Mouse (Mus musculus): Measurements from ENCODE around the gene Col4a4. TPM values are rescaled to one million over a fixed set of nuclear protein-coding genes. Genes with fewer than 3 reads are reported as not detected.
A peak's percentile ranks its signal among the peaks of the same experiment; 100 is the strongest.

Gene Col4a4
- total RNA-seq, 2 experiments from 2014 or later: not detected

DNA sequence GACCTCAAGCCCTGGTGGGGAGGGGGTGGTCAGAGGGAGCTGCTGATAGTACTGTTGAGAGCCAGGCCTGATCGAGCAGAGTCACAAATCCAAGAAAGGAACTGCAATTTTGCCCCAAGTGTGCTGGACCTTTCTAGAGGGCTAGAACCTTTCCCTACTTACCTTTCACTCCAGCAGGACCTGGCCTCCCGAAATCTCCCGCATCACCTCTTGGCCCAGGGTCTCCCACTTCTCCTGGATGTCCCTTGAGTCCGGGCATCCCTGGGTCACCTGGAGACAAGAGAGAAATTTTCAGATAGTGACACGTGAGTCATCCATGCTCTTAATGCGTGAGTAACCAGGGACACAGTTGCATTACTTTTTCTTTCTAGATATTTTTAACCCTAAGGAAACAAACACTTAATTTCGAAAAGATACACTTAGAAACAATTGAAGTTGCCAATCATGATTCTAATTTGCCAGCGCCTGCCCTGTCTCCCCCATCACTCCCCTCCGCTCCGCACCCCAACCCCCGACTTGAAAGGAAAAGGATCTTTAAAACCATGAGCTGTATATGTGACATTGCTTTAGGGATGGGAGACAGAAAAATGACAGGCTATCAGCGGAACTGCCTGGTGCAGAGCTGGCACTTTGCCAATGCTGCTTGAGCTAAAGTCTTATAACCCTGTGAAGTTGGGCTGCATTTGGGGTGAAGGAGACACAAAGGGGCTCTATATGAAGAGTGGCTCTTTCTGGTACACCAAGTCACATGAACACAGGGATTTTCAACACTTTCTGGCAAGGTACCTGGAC, 106.8 kb downstream of the Col4a4 start:
- no peak for ATAC-seq (replicated peaks; ENCODE audit: poor library complexity, severe bottlenecking)

DNA sequence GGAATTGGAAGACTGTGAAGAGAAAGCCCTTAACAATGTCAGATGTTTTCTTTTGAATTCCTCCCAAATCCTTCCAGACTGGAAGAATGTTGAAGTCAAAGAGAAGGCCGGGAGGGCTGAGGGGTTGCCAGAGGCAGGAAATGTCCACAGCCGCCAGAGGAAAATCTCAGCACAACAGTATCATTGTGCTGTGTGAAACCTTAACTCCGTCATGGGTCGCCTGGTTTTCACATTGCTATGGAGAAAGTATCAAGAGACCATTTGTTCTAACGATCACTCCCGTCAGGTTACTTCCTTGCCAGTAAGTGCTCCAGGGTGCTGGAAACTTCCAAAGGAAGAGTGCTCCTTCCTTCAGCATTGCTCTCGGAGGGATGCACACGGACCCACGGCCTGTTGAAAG, 109.9 kb downstream of the Col4a4 start:
- ATAC-seq (replicated peaks; ENCODE audit: poor library complexity, severe bottlenecking): no peak

DNA sequence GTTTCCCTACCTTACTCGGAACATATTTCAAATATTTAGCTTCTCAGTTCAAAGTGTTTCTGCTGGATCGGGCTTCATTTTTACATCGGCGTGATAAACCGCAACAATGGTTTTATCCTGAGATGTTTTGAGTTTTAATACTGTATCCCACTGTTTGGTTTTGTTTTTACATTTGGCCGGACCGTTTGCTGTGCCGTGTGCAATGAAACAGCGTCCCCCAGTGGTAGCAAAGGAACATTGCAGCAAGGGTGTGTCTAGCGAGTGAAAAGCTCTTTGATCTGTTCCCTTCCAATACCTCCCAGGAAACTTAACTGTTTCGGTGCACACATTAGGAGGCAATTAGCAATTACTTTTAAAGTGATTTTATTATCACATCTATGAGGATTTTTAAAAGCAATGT, 110.4 kb downstream of the Col4a4 start:
- no peak for ATAC-seq (replicated peaks; ENCODE audit: poor library complexity, severe bottlenecking)

DNA sequence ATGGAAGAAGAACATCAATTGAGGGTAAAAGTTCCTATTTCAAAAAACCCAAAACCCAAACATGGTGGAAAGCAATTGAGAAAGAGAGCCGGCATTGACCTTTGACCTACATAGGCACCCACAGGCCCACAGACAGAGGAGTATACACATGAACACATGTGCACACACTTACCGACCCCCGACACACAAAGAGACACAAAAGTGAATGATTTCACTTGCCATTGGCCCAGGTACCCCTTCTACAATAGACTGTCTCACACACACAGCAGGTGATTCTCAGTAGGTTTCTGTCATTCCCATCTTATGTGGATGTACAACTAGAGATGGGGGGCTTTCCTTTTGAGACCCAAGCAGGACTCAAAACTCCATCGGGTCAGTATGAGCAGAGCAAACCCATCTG, 110.8 kb downstream of the Col4a4 start:
- ATAC-seq (replicated peaks; ENCODE audit: poor library complexity, severe bottlenecking): no peak

DNA sequence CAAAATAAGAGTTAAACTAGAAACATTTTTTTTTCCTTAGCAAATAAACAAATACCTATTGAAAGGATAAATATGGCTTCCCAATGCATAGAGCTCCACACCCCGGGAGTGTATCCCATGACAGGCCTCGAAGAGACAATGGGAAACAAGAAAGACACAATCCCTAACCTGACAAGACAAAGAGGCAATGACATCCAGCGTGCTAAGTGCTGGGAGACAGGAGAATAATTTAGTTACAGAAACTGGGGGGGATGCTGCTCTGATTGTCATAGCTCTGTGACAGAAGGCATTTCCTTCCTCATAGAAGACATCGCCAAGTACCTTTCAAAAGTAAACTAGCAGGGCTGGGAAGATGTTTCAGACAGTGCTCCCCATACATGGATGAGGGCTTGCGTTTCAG, 111.4 kb downstream of the Col4a4 start:
- ATAC-seq (replicated peaks; ENCODE audit: poor library complexity, severe bottlenecking): no peak

DNA sequence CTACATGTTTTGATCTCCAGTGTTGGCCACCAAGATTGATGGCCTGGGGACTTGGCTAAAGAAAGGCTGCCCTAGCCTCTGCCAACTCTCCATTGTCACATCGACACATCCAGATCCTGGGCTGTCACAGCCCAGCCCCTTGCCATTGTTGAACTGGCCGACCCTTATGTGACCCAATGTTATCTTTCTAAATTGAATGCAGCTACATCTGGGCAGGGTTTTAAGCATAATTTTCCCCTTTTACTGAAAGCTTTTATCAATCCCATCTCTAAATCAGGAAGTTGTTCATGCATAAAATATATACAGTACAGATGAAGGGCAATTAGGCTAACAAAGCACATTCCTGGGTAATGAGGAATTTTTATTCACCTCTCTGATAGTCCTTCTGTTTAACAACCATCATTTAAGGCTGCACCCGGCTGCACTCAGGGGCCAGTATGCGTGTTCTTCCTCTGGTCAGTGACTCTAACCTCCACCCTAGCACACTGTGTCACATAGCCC, 112.1 kb downstream of the Col4a4 start:
- no peak for ATAC-seq (replicated peaks; ENCODE audit: poor library complexity, severe bottlenecking)

DNA sequence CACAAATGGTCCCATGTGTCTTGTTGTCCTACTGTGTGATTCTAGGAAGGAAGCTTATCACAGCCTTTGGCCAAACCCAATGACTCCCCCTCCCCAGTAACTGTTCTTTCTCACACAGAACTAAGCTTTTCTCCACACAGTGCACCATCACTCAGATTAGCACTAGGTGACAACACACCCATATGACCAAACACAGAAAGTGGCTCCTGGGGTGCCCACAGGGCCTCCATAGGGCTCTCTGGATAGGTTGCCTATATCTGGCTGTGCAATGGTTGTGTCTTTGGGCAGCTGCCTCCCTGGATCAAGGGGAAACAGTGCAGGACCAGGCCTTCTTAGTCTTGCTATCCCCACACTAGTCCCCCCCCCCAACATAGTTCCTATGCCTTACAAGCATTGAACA, 113.2 kb downstream of the Col4a4 start:
- no peak for ATAC-seq (replicated peaks; ENCODE audit: poor library complexity, severe bottlenecking)

DNA sequence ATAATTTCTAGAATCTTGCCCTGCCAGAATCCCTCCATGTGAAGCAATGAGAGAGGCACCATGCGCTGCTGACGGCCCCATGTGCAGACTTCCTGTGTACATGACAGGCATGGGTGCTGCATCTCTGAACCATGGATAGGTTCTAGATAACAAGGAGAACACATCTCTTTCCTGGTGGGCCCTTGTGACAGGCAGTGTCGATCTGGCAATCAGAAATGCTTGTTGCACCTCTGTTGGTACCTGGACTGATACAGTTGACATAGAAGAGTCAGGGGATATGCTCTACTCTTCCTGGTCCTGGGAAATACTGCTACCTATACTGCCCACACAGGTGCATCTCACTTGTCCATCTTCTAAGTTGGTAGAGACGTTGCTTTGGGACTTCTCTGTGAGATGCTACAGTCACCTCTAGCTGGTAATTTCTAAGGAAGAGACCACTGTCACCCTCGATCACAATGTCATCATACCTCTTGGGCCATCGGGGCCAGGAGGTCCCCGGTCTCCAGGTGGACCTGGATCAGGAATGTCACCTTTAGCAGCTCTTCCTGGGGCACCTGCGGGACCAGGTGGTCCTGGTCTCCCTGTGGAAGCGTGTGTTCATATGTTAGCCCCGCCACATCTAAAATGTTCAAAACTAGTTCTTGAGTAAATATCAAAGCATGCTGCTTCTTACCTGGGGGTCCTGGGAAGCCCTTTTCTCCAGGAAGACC, 116.0 kb downstream of the Col4a4 start:
- no peak for ATAC-seq (replicated peaks; ENCODE audit: poor library complexity, severe bottlenecking)

DNA sequence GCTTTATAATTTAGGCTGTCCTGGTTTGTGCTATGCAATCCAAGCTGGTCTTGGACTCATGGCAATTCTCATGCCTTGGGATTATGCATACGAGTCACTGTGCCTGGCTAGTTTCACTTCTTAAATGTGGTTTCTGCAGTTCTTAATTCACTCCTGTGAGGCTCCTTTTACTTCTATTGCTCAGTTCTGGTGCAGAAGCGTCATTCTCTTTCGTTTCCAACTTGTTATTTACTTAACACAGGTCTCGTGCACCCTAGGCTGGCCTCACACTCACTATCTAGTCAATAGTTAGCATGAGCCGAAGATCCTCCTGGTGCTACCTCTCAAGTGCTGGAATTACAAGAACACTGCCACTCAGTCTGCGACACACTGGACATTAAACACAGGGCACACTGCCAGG, 117.8 kb downstream of the Col4a4 start:
- peak; percentile 79 for ATAC-seq (replicated peaks; ENCODE audit: poor library complexity, severe bottlenecking)

DNA sequence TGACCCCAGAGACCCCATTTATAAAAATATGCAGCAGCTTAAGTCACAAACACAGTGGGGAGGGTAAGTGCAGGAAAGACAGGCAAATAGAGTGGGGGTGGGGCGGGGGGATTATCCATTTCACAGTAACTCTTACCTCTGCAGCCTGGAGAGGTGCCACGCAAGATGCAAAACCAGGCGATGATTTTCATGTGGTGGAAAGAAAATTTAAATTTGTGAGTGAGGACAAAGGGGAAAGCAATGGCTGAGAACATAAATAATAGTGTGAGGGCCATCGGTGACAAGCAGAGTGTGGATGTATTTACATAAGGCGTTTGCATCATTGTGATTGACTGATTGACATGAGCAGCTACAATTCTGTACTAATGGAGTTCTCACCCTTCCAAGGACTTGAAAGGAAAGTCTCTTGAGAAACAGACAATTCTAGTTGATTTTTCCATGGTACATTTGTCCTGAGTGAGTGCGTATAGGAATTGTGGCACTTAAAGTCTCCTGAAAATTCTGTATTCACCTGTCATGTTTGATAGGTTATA, 121.3 kb downstream of the Col4a4 start:
- ATAC-seq (replicated peaks; ENCODE audit: poor library complexity, severe bottlenecking): no peak

DNA sequence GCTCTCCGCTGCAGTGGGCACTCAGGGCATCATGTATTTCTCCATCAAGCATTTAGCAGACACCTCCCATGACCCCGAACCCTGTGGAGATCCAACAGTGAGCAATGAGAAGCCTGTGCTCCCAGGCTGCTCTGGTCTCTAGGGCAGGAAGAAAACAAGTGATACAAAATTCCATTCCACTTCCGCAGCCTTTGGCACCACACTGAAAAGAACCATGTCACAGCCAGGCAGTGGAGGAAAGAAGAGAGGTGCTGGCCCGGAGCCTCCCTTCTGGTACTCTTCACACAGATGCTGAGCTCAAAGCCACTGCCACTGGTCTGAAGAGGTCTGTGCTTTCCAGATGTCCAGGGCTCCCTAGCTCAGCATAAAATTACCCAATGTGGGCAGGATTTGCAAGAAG, 125.6 kb downstream of the Col4a4 start:
- no peak for ATAC-seq (replicated peaks; ENCODE audit: poor library complexity, severe bottlenecking)

DNA sequence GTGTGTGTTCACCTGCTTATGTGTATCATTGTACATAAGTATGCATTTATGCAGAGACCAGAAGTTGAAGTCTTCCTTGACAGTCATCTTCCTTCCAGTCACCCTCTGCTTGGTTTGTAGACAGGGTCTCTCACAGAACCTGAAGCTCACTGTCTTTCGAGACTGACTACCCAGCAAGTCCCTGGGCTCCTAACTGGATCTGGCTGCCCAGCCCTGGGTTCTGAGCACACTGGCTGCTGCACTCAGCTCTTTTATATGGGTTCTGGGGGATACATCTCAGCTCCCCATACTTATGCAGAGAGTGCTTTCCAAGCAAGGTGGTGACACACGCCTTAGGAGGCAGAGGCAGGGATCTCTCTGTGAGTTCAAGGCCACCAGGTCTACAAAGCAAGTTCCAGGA, 126.7 kb downstream of the Col4a4 start:
- ATAC-seq (replicated peaks; ENCODE audit: poor library complexity, severe bottlenecking): no peak

DNA sequence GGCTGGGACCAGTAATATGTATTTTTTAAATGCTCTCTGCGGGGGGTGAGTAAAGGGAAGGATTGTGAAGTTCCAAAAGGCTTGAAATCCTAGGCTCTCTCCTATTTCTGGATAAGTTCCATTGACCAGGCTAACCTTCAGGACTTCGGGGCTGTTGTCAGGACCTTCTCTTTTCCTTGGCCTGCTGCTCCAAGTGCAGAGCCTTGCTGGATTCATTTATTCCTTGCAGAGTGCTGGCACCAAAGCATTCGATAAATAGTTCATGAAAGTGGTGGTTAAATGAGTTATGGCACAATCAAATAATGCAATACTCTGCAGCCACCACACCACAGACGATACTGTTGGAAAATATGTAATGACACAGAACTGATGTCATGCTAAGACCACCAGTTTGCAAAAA, 127.3 kb downstream of the Col4a4 start:
- ATAC-seq (replicated peaks; ENCODE audit: poor library complexity, severe bottlenecking): no peak

DNA sequence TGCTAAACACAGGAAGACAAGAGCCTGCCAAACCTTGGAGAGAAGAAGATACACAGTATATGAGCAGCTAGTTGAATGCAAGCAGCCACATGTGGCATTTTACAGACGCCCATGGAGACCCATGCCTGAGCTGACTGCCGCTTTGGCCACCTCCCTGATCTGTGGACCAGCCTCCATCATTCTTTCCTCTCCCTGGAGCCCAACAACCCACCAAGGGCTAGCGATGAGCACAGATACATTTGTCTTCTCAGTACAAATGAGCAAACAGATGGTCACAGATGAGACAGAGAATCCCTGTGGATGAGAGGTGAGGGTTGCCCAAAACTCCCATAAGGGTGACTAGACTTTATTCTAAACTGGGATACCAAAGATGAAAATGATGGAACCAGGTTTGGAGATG, 132.6 kb downstream of the Col4a4 start:
- no peak for ATAC-seq (replicated peaks; ENCODE audit: poor library complexity, severe bottlenecking)

DNA sequence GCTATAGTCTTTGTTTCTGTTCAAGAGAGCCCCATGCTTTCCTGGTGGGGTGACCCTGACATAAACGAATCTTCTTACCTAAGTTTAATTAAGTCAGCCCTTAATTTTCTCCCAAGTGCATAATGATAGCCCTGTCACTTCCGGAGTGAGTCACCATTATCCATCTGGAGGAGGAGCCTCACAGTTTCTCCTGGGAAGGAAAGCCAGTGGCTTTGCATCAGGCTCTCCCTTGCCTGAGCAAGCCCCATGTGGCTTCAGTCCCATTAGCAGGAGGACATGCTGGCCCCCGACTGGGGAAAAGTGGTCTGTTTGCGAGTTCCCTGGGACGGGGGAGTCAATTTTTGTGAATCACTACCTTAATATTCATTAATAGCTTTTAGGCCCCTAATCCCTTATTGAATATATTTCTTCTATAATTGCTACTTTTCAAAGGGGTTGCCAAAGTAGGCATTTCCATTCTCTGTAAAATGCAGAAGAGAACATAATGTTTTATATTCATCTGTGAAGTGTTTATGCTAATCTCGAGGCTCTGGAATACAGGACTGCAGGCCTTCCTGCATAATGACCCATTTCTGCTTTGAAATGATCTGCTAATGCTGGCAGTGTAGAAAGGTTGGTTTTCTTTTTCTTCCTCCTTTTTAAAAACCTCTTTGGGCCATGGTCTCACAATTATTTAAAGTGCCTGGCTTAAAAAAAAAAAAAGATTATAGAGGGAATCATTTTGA, 134.6 kb downstream of the Col4a4 start:
- no peak for ATAC-seq (replicated peaks; ENCODE audit: poor library complexity, severe bottlenecking)

DNA sequence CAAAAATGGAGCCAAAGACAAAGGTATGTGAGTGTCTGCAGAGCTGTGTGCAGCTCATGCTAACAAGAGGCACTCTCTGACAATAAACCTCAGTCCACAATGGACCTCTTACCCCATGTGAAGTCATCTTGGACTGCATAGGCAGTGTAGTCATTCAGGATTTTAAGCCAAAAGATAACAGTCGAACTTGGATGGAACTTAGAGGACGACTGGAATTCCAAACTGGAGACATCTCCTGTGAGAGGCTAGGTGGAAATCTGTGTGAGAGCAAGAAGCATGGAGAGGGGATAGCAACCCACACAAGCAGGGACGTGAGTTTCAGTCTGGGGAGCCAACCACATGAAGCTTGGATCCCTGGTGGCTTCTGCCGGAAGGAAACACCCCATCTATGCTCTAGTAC, 136.8 kb downstream of the Col4a4 start:
- ATAC-seq (replicated peaks; ENCODE audit: poor library complexity, severe bottlenecking): no peak

DNA sequence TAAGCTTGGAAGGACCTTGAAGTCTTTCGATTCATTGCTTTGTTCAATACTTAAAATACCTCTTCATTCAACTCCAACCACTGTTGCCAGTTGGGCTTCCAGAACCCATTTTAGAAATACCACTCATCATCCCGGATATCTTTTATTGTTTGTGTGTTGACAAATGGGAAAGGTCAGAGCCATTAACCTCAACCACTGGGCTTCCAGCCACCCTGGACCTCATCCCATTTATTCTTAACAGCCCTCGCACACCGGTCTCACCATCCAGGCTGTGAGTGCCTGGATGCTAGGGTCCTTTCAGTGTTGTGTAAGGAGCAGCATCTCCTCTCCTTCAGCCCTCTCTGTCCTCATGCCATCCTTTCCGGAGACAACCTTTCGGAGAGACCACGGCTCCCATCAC, 140.6 kb downstream of the Col4a4 start:
- no peak for ATAC-seq (replicated peaks; ENCODE audit: poor library complexity, severe bottlenecking)

DNA sequence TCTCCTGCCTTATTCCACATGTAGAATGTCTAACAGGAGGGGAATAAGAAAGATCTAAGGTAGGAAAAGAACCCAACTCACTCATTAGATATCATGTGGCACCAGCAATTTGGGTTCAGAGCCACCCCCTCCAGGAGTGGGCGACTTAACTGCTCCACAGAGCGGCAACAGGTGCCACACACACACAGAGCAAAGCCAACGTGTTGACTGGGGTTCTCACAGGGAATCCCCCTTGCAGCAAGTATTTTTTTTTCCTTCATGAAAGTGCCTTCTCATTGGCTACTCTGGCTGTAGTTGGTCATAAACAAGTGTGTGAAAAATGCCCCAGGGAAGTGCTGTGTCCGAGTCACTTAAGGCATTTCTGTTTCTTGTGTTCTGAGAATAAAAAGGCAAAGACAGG, 143.1 kb downstream of the Col4a4 start:
- ATAC-seq (replicated peaks; ENCODE audit: poor library complexity, severe bottlenecking): no peak

DNA sequence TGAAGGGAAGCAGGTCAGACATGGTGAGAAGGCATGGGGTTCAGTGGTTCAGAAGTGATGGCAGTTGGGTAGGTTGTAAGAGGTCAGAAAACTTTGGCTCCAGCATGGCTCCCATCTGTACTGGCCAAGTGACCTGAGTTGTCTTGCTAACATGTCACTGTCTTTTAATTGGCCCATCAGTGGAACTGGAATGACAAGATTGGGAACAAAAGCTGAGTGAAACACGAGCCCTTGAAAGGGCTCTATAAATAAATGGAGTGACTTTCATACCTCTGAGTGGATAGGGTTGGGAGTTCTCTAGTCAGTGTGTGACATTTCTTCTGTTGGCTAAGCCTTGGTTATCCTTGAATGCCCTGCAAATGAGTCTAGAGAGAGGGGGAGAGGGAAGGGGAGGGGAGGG, 146.5 kb downstream of the Col4a4 start:
- ATAC-seq (replicated peaks; ENCODE audit: poor library complexity, severe bottlenecking): no peak

DNA sequence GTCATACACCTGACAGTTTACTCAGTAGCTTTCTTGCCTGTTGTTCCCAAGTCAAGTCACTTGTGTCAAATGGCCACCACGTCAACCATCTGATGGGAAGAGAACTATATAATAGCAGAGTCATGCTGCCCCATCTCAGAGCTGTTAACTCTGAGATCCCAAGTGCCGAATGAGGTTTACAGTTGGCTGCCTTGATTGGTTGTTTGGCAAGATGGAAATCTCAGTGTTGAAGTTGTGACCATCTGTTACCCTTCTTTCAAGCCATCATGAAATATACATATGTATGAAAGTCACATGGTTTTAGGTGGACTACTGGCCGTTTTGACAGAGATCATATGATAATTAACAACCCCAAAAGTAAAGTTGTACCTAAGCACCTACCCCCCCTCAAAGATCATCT, 149.4 kb downstream of the Col4a4 start:
- ATAC-seq (replicated peaks; ENCODE audit: poor library complexity, severe bottlenecking): no peak

DNA sequence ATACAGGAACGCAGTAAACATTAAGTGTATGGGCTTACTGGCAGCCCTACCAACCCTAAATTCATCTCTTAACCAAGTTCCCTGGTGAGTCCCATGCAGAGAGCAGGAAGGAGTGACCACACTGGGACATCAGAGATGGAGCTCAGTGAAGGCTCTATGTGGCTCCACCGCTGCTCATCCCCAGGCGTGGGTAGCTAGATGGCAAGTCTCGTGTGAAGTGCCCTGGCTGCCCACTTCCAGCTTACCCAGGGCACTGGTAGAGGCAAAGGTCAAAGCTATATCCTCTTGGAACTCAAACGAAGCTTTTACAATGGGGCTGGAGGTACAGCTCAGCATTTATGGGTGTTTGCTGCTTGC, 153.0 kb downstream of the Col4a4 start:
- ATAC-seq (replicated peaks; ENCODE audit: poor library complexity, severe bottlenecking): no peak

All from granulocyte monocyte progenitor cell, adult 5-6 weeks (primary cell).